Mouse (Mus musculus) activated CD4-positive, CD25-positive, alpha-beta regulatory T cell, adult 4 months (primary cell): ENCODE data around the gene Slc5a10. TPM values are rescaled to one million over a fixed set of nuclear protein-coding genes. Genes with fewer than 3 reads are reported as not detected.

ENCODE experiments used
- ATAC-seq: one replicate; pipeline ENCODE4 v1.8.0; 2017
- polyA plus RNA-seq, 2 experiments: library from polyadenylated mRNA; unstranded; fragments of 100-300 nt; shearing (Covaris generic); gene quantifications; one replicate each; pipeline ENCODE4 v1.2.1; 2017

Slc5a10 gene
- polyA plus RNA-seq, 2 experiments from 2014 or later, result not detected

GRCm38 (mm10) chr11:61667782-61668181, 52.8 kb downstream of the Slc5a10 start:
- ATAC-seq, result no peak

- no peak for ATAC-seq
These were observed 53.4 kb downstream of the Slc5a10 start for GRCm38 (mm10) chr11:61667248-61667647.

GRCm38 (mm10) chr11:61665991-61666799, 54.4 kb downstream of the Slc5a10 start:
- no peak for ATAC-seq

- ATAC-seq, result no peak
These were observed 55.2 kb downstream of the Slc5a10 start for GRCm38 (mm10) chr11:61665401-61665800.

GRCm38 (mm10) chr11:61662189-61662588, 58.4 kb downstream of the Slc5a10 start:
- no peak for ATAC-seq

GRCm38 (mm10) chr11:61660806-61661392, 59.7 kb downstream of the Slc5a10 start:
- ATAC-seq, result peak; percentile 75

- no peak for ATAC-seq
These were observed 60.6 kb downstream of the Slc5a10 start for GRCm38 (mm10) chr11:61660001-61660400.

GRCm38 (mm10) chr11:61659011-61659858, 61.4 kb downstream of the Slc5a10 start:
- no peak for ATAC-seq

- no peak for ATAC-seq
These were observed 62.2 kb downstream of the Slc5a10 start for GRCm38 (mm10) chr11:61658360-61658922.

GRCm38 (mm10) chr11:61657432-61657831, 63.2 kb downstream of the Slc5a10 start:
- no peak for ATAC-seq

- no peak for ATAC-seq
These were observed 64.3 kb downstream of the Slc5a10 start for GRCm38 (mm10) chr11:61656148-61656850.

GRCm38 (mm10) chr11:61655649-61656048, 65.0 kb downstream of the Slc5a10 start:
- no peak for ATAC-seq

GRCm38 (mm10) chr11:61654786-61655311, 65.8 kb downstream of the Slc5a10 start:
- no peak for ATAC-seq

- no peak for ATAC-seq
These were observed 67.1 kb downstream of the Slc5a10 start for GRCm38 (mm10) chr11:61653568-61653967.

GRCm38 (mm10) chr11:61652686-61653447, 67.8 kb downstream of the Slc5a10 start, which contains the start of gene Grap:
Gene Grap, plus strand, starts transcription at chr11:61653265.
- peak; percentile 92 for ATAC-seq

GRCm38 (mm10) chr11:61652216-61652615, 68.4 kb downstream of the Slc5a10 start:
- no peak for ATAC-seq

GRCm38 (mm10) chr11:61650470-61651265, 70.0 kb downstream of the Slc5a10 start:
- ATAC-seq, result no peak

- no peak for ATAC-seq
These were observed 71.0 kb downstream of the Slc5a10 start for GRCm38 (mm10) chr11:61649626-61650025.

- ATAC-seq, result no peak
These were observed 71.5 kb downstream of the Slc5a10 start for GRCm38 (mm10) chr11:61649163-61649580.

GRCm38 (mm10) chr11:61648749-61649115, 71.9 kb downstream of the Slc5a10 start:
- ATAC-seq, result no peak
